Mouse (Mus musculus): ENCODE measurements around the gene Gm15155.

DNA sequence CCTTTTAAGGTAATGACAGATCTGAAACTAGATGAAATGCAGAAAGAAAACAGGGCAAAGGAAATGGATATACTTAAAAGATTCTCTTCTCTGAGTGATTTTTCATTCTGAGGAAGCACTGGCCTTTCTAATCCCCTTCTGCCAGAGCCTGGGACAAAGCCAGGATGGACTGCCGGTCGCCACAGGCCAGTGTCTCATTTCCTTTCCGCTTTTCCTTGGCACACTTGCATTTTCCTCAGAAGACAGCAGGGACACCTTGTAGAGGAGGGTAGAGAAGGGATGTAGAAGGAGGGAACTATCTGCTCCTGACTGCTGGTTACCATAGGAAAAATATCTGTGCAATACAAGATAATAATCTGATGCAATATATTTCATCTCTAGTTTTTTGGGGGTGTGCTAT, 33.1 kb upstream of the Gm15155 start:
- no peak for TF ChIP-seq POLR2A (IDR thresholded peaks at IDR 0.05; ENCODE audit: borderline replicate concordance, control insufficient read depth, low read depth, low read length)
- TF ChIP-seq CTCF (IDR thresholded peaks at IDR 0.05; ENCODE audit: control insufficient read depth, insufficient read depth, low read length) = no peak
